Mouse (Mus musculus): ENCODE data around the gene D6Ertd527e.

DNA sequence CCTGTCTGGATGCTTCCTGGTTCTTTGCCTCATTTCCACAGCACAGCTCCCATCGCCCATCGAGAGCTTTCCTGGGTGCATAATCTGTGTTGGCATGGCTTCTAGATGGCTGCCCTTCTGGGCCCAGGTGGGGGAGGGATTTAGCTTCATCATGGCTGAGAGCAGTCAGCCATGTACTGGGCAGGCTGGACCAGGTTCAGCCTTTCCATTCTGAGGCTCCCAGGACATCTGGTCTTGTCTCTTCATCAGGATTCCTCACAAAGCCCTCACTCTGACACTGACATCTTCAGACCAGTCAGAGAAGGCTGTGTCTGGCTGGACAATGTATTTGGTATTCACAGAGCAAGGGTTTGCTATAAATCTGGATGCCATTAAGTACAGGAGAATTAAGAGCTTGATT, 11.4 kb downstream of the D6Ertd527e start:
- no peak for TF ChIP-seq CTCF (IDR thresholded peaks at IDR 0.05; ENCODE audit: borderline replicate concordance, insufficient read depth, low read depth, low read length)
- TF ChIP-seq POLR2A (IDR thresholded peaks at IDR 0.05; ENCODE audit: borderline replicate concordance, insufficient read depth, low read length) = no peak

Data from cerebellum, adult 2 months (tissue).